Mouse (Mus musculus) lung, embryonic 14.5 days (tissue): Measurements from ENCODE around the gene Fahd2a. TPM values are rescaled to one million over a fixed set of nuclear protein-coding genes. Genes with fewer than 3 reads are reported as not detected.

ENCODE experiments used
- ATAC-seq: fragments of 200-750 bp; cut with Nextera tagmentation; 2 replicates; pipeline ENCODE4 v1.8.0; 2017; ENCODE audit warnings: mild to moderate bottlenecking, moderate TSS enrichment, moderate library complexity; ENCODE audit not compliant: insufficient read depth
- DNase-seq: peaks from one replicate; pipeline ENCODE4 v3.0.0-alpha.2; 2015
- H3K27ac ChIP-seq: fragments of 300-500 bp; sonication (generic); 2 replicates; pipeline ENCODE4 v1.5.1; 2014; ENCODE audit warnings: low read depth, mild to moderate bottlenecking, moderate library complexity
- H3K27me3 ChIP-seq: fragments of 300-500 bp; sonication (generic); 2 replicates; pipeline ENCODE4 v1.6.1; 2014; ENCODE audit warnings: low read length, control low read depth; ENCODE audit not compliant: insufficient read depth
- H3K36me3 ChIP-seq: fragments of 300-500 bp; sonication (generic); 2 replicates; pipeline ENCODE4 v1.6.1; 2014; ENCODE audit warnings: control low read depth; ENCODE audit not compliant: insufficient read depth
- H3K4me1 ChIP-seq: fragments of 300-500 bp; sonication (generic); 2 replicates; pipeline ENCODE4 v1.6.1; 2014; ENCODE audit warnings: antibody characterized with exemption, control low read depth; ENCODE audit not compliant: insufficient read depth
- H3K4me2 ChIP-seq: fragments of 300-500 bp; sonication (generic); 2 replicates; pipeline ENCODE4 v1.6.1; 2014; ENCODE audit warnings: mild to moderate bottlenecking
- H3K4me3 ChIP-seq: fragments of 300-500 bp; sonication (generic); 2 replicates; pipeline ENCODE4 v1.5.1; 2014; ENCODE audit warnings: low read depth, low read length
- H3K9ac ChIP-seq: fragments of 300-500 bp; sonication (generic); 2 replicates; pipeline ENCODE4 v1.6.1; 2014
- H3K9me3 ChIP-seq: fragments of 300-500 bp; sonication (generic); 2 replicates; pipeline ENCODE4 v1.6.1; 2016; ENCODE audit warnings: low read depth, low read length, control low read depth
- CTCF ChIP-seq: IDR thresholded peaks from 2 replicates; pipeline ENCODE4 v1.5.1; 2016; ENCODE audit warnings: antibody characterized with exemption, low read depth
- WGBS: fragments of 180-500 bp; shearing (Covaris S2); extraction: QIAGEN DNeasy Blood & Tissue Kit; methylation state at CpG from one replicate; pipeline ENCODE4 v1.1.7; 2014; 5-methylcytosine and 5-hydroxymethylcytosine counted together
- polyA plus RNA-seq: library from polyadenylated mRNA; unstranded; fragments of >200 nt; fragmentation: Nextera tagmentation; extraction: Ambion mirVana; gene quantifications from 2 replicates; pipeline ENCODE4 v1.2.1, GENCODE M21; 2014

Fahd2a gene
- polyA plus RNA-seq, 1 experiment from 2014 or later = 25.0 TPM

DNA sequence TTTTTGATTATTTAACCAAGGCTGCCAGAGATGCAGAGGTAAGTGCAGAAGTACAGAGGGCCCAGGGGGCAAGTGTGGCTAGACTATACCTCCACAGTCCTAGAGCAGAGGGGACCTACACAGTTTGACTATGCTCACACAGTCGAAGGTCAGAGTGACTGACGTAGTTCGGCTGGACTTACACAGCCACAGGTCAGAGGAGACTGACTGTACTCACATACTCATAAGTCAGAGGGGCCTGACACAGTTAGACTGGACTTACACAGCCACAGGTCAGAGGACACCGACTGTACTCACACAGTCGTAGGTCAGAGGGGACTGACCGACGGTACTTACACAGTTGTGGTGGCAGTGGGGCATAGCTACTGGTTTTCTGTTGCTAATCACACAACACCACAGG is 45.6 kb downstream of the Fahd2a start:
- Histone ChIP-seq H3K36me3 (no peaks in the 10 kb centered on the region), H3K27ac (no peak overlapping the region), H3K4me3 (no peak overlapping the region), H3K27me3 (no peaks in the 10 kb centered on the region), H3K9ac (no peak overlapping the region), H3K9me3 (no peaks in the 10 kb centered on the region), H3K4me1 (no peaks in the 10 kb centered on the region), H3K4me2 (no peak overlapping the region)
- TF ChIP-seq CTCF = no peak
- no peak for DNase-seq
- WGBS = 49% methylated on average over 7 of the region's 7 CpGs
- no peak for ATAC-seq

DNA sequence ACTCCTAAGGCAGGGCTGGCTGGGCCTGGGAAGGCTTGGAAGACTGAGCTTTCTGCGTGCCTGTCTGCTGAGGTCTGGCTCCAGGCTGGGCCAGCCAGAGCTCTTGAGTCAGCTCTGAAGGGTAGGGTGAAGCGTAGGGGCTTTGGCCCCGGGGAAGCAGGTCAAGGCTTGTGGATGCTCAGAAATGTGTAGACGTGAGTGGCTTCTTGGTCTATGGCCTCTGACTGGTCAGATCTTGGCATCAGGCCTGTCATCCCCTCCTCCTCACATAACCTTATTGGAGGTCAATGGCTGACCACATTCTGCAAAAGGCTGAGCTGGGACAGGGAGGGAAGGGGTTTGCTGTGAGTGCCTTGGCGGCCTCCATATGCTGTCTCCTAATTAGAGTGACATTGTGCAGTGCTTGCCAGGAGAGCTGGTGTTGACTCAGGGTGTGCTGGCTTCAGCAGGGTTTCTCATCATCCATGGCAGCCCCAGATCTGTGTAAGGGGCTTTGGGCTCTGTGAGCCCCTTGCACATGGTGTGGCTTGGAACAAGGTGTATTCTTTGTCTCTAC is 49.7 kb downstream of the Fahd2a start:
- Histone ChIP-seq H3K27ac (no peak overlapping the region), H3K4me3 (no peak overlapping the region), H3K9ac (no peak overlapping the region), H3K4me1 (no peaks in the 10 kb centered on the region), H3K36me3 (no peaks in the 10 kb centered on the region), H3K9me3 (no peaks in the 10 kb centered on the region), H3K4me2 (no peak overlapping the region), H3K27me3 (no peaks in the 10 kb centered on the region)
- no peak for DNase-seq
- no peak for ATAC-seq
- no peak for TF ChIP-seq CTCF
- WGBS = 67% methylated on average over 5 of the region's 5 CpGs

DNA sequence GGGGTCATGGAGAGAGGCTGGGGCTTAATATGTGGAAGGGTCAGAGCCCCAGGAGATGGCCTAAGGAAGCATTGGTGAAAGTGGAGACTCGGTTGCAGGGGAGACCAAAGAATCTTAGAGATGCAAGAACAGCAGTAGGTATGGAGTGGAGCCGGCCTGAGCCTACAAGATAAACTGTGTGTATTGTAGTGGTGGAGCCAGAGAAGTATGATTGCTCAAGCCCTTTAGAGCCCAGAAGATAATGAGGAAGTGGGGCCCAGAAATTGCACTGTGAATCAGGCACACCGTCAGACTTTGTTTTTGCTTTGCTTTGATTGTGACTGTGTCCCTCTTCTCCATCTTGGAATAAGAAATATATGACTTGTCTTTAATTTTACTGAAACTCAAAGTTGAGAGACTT is 53.0 kb downstream of the Fahd2a start:
- Histone ChIP-seq H3K9me3 (no peaks in the 10 kb centered on the region), H3K36me3 (no peaks in the 10 kb centered on the region), H3K4me3 (no peak overlapping the region), H3K4me1 (no peaks in the 10 kb centered on the region), H3K27me3 (no peaks in the 10 kb centered on the region), H3K4me2 (no peak overlapping the region), H3K27ac (no peak overlapping the region), H3K9ac (no peak overlapping the region)
- no peak for TF ChIP-seq CTCF
- 45% methylated on average over 3 of the region's 3 CpGs for WGBS
- DNase-seq (no peak), ATAC-seq (no peak)

DNA sequence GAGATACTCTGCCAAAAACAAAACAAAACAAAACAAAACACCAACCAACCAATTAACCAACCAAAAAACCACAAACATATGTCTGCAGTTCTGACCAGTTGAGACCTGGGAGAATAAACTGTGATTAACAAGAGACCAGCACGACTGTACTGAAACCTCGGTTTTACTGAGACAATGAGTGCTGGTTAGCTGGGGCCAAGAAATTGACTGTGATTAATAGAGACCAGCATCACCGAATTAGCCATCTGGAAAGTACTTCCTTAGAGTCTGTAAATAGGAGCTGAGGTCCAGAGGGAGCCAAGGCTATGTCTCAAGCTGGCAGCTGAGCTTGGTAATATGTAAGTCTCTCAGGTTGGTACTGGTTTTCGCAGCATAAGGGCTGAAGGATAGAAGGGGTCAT is 53.5 kb downstream of the Fahd2a start:
- no peak for TF ChIP-seq CTCF
- Histone ChIP-seq H3K4me1 (no peaks in the 10 kb centered on the region), H3K9me3 (no peaks in the 10 kb centered on the region), H3K9ac (no peak overlapping the region), H3K4me2 (no peak overlapping the region), H3K27ac (no peak overlapping the region), H3K27me3 (no peaks in the 10 kb centered on the region), H3K36me3 (no peaks in the 10 kb centered on the region), H3K4me3 (no peak overlapping the region)
- WGBS = 50% methylated on average over 4 of the region's 4 CpGs
- DNase-seq (no peak), ATAC-seq (no peak)

DNA sequence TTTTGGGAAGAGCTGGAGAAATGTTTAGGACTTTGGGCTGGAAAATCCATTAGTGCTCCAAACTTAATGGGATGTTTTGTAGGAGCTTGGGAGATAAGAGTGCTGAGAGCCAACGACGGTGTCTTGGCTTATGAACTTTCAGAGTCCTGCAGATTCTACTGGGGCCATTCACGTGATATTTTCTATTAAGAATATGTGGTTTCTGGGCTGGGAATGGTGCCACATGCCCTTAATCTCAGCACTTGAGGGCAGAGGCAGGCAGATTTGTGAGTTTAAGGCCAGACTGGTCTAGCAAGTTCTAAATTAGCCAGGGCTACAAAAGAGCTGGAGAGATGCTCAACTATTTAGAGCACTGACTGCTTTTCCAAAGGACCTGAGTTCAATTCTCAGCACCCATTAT is 54.0 kb downstream of the Fahd2a start:
- H3K27me3 ChIP-seq = no peaks in the 10 kb centered on the region
- H3K4me2 ChIP-seq = no peak overlapping the region
- H3K27ac ChIP-seq = no peak overlapping the region
- no peaks in the 10 kb centered on the region for H3K4me1 ChIP-seq
- H3K4me3 ChIP-seq = no peak overlapping the region
- no peak for TF ChIP-seq CTCF
- H3K9ac ChIP-seq = no peak overlapping the region
- no peaks in the 10 kb centered on the region for H3K9me3 ChIP-seq
- H3K36me3 ChIP-seq = no peaks in the 10 kb centered on the region
- WGBS = 52% methylated on average over 3 of the region's 3 CpGs
- DNase-seq = no peak
- no peak for ATAC-seq

DNA sequence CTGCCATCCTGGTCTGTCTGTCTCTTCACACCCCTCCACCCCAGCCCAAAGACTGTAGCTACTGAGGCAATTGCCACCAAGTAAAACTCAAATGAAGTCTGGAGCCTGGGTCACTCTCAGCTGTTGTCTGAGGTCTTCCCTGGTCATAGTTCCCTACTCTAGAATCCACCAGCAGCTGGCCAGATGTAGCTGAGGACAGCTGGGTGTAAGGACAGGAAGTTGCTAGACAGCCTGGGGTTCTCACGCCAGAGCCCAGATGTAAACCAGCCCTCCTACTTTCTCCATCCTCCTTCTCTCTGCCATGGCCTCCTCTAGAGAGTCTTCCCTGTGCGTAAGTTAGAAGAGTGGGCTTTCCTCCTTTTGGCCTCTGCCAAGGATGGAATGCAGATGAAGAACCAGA is 56.8 kb downstream of the Fahd2a start:
- Histone ChIP-seq H3K27me3 (no peaks in the 10 kb centered on the region), H3K27ac (no peak overlapping the region), H3K36me3 (no peaks in the 10 kb centered on the region), H3K9me3 (no peaks in the 10 kb centered on the region), H3K4me2 (no peak overlapping the region), H3K4me1 (no peaks in the 10 kb centered on the region), H3K9ac (no peak overlapping the region), H3K4me3 (no peak overlapping the region)
- DNase-seq (no peak), ATAC-seq (no peak)
- WGBS = 51% methylated on average over 2 of the region's 2 CpGs
- TF ChIP-seq CTCF = no peak

Other genes starting within 250 kb of the Fahd2a start
- gene 1810024B03Rik, start 236.3 kb downstream of the Fahd2a start, polyA plus RNA-seq = 1.9 and 2.8 TPM in 2 replicates
- gene Snrnp200, start 236.2 kb downstream of the Fahd2a start, polyA plus RNA-seq = 75.1 TPM in 2 replicates
- 58.5 and 61.3 TPM in 2 replicates for gene Ciao1, start 196.7 kb downstream of the Fahd2a start, polyA plus RNA-seq
- 22.0 and 22.6 TPM in 2 replicates for gene Tmem127, start 196.7 kb downstream of the Fahd2a start, polyA plus RNA-seq
- gene Stard7, start 174.3 kb downstream of the Fahd2a start, polyA plus RNA-seq = 86.6 and 88.7 TPM in 2 replicates
- gene Dusp2, start 108.4 kb downstream of the Fahd2a start, polyA plus RNA-seq = 12.3 and 15.7 TPM in 2 replicates
- gene Astl, start 105.9 kb downstream of the Fahd2a start, polyA plus RNA-seq = not detected in 2 replicates
- not detected in 2 replicates for gene Adra2b, start 81.4 kb downstream of the Fahd2a start, polyA plus RNA-seq
- gene Gpat2, start 19.4 kb downstream of the Fahd2a start, polyA plus RNA-seq = 0.27 and 0.42 TPM in 2 replicates
- gene Kcnip3, start 77.5 kb upstream of the Fahd2a start, polyA plus RNA-seq = 8.1 and 8.5 TPM in 2 replicates
- 1.6 and 1.8 TPM in 2 replicates for gene Prom2, start 96.9 kb upstream of the Fahd2a start, polyA plus RNA-seq
- 4.4 and 4.9 TPM in 2 replicates for gene Zfp661, start 142.5 kb upstream of the Fahd2a start, polyA plus RNA-seq
- 127 and 133 TPM in 2 replicates for gene Mrps5, start 142.7 kb upstream of the Fahd2a start, polyA plus RNA-seq
- 3.3 and 4.8 TPM in 2 replicates for gene Mal, start 212.1 kb upstream of the Fahd2a start, polyA plus RNA-seq